Mouse (Mus musculus) erythroblast, embryonic 14.5 days (primary cell): ENCODE measurements at regions not wholly inside any gene's neighbourhood (a gene's known extent, or its start where the extent isn't known, plus 50 kb on each side); places are given as distances from the start of the nearest gene placed in this dataset.

Source experiments
- GATA1 ChIP-seq: IDR thresholded peaks from 2 replicates; pipeline ENCODE4 v1.6.1; 2012; ENCODE audit warnings: low read length, inconsistent platforms, mixed read lengths
- TAL1 ChIP-seq: IDR thresholded peaks from 3 replicates; pipeline ENCODE4 v1.6.1; 2012; ENCODE audit warnings: low read length, inconsistent platforms, mixed read lengths

DNA sequence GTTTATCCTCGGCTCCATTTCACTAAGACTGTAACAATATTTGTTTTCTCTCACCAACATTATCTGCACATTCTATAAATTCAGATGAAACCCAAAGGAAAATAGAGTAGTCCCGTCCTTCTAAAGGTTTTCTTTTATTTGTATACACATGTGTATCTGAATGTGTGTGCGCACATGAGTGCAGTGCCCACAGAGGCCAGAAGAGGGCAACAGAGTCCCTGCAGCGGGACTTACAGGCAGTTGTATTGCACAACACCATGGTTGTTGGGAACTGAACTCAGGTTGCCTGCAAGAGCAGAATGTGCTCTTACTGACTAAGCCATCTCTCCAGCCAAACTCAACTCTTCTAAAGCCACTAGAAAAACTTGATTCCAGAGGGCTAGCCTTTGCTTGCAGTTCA is 484.4 kb upstream of the Auts2 start:
- TF ChIP-seq TAL1 (no peak), GATA1 (no peak)
